Mouse (Mus musculus) E14TG2a.4 (cell line): ENCODE measurements around the gene T2.
"Not testable (repeated sequence)": the region's sequence is repeated elsewhere in the genome, so short reads cannot be mapped to it uniquely, and the experiment has no call there.

ENCODE experiments used
- H3K27me3 ChIP-seq: 2 replicates; pipeline ENCODE4 v1.6.1; 2014; ENCODE audit warnings: low read length, control low read depth; ENCODE audit not compliant: insufficient read depth
- H3K36me3 ChIP-seq: 2 replicates; pipeline ENCODE4 v1.6.1; 2014; ENCODE audit warnings: low read length, control low read depth; ENCODE audit not compliant: insufficient read depth
- H3K4me1 ChIP-seq: replicated peaks from 2 replicates; pipeline ENCODE4 v1.6.1; 2014; ENCODE audit warnings: low read depth, low read length, control low read depth
- H3K4me3 ChIP-seq: replicated peaks from 2 replicates; pipeline ENCODE4 v1.5.1; 2014; ENCODE audit warnings: mild to moderate bottlenecking, low read length
- H3K9me3 ChIP-seq: 2 replicates; pipeline ENCODE4 v1.6.1; 2014; ENCODE audit warnings: low read length, control low read depth
- CTCF ChIP-seq: conservative IDR thresholded peaks from 2 replicates; pipeline ENCODE4 v1.5.1; 2014; ENCODE audit warnings: low read length
- NANOG ChIP-seq: IDR thresholded peaks from 2 replicates; pipeline ENCODE4 v1.6.1; 2014; ENCODE audit warnings: borderline replicate concordance, low read length, mixed read lengths
- POU5F1 ChIP-seq: IDR thresholded peaks from 2 replicates; pipeline ENCODE4 v1.6.1; 2014; ENCODE audit warnings: low read length, borderline replicate concordance

Gene T2

DNA sequence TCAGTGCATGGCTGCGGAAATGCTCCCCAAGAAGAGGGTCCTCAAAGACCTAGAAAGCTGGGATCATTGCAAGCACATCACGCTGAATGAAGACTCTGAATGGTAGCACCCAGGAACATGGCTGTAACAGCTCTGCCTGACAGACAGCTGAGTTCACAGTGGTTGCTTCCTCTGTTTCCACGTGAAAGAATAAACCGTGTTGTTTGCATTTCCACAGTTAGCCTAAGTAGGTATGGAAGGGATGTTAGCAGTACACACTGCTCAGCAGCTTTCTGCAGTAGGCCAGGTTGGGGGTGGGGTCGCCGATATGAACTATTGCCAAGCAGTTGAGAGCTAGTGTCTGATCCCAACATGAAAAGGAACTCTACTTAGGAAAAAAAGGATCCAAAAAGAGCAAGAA, at the start of gene T2:
Gene T2 (plus strand): TSS at position 301 of the 400 bp plus-strand sequence.
- peaks cover 21% of the 10 kb centered on the region for H3K4me1 ChIP-seq
- 0 out of 2 replicates have a peak, but pooled peaks cover 7% of the 10 kb centered on the region for H3K9me3 ChIP-seq
- TF ChIP-seq POU5F1 (no peak), CTCF (no peak), NANOG (no peak)
- peaks cover 24% of the 10 kb centered on the region; the same call in 1 of the 2 replicates for H3K27me3 ChIP-seq
- H3K4me3 ChIP-seq: no peak within 1 kb of the TSS
- H3K36me3 ChIP-seq: no peaks in the 10 kb centered on the region

DNA sequence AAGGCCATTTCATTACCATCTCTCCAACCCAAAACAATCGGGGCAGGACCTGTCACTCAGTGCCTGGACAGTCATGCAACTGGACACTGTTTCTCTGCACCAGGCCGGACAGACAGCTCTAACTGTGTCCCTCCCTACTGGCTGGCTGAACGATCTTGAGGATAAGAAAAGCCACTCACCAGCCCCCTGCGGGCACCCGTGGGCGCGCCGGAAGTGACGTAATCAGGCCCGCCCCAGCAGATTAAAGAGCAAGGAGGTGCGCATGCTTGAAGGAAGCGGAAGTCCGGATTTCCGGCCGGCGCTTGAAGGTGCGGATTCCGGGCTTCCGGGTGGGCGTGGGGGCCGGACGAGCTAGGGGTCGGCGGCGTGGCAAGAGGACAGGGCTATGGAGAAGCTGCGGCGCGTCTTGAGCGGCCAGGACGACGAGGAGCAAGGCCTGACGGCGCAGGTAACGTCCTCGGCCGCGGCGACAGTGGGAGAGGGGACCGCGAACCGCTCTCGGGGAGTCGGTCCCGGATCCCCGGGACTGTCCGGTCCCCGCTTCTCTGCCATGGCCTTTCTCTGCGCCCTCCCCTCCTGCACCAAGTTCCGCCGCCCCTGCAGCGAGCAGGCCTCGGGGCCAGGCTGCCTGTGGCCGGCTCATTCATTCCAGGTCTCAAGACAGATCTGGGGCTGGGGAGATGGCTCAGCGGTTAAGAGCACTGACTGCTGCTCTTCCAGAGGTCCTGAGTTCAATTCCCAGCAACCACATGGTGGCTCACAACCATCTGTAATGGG, 44.8 kb upstream of the T2 start, which contains the start of gene Sft2d1:
Gene Sft2d1 (plus strand): TSS at position 265 of the 777 bp plus-strand sequence.
- H3K4me3 ChIP-seq: peak within 1 kb of the TSS; percentile 91
- peaks cover 11% of the 10 kb centered on the region for H3K27me3 ChIP-seq
- no peaks in the 10 kb centered on the region for H3K9me3 ChIP-seq
- TF ChIP-seq NANOG (no peak), POU5F1 (no peak), CTCF (no peak)
- H3K36me3 ChIP-seq: peaks cover 16% of the 10 kb centered on the region
- peaks cover 36% of the 10 kb centered on the region for H3K4me1 ChIP-seq

DNA sequence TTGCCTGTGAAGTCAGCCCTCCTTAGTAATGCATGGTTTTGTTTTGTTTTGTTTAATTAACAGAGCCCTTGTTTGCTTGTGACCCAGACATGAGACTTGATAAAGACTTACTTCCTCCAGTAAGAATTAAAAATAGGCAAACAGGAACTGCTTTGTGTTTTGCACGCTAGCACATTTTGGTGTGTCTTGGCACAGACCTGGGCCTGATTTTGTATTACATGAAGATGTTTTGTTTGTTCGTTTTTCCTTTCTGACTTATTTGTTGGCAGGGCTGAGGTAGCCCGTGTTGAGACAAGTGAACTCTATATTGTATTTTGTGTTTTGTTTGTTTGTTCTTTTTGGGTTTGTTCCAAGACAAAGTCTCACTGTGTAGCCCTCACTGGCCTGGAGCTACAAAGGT, 44.0 kb upstream of the T2 start:
- TF ChIP-seq CTCF (no peak), POU5F1 (no peak), NANOG (no peak)
- peak overlapping the region; percentile 91 for H3K4me3 ChIP-seq
- peaks cover 20% of the 10 kb centered on the region for H3K36me3 ChIP-seq
- H3K4me1 ChIP-seq: peaks cover 43% of the 10 kb centered on the region
- peaks cover 11% of the 10 kb centered on the region for H3K27me3 ChIP-seq
- no peaks in the 10 kb centered on the region for H3K9me3 ChIP-seq

DNA sequence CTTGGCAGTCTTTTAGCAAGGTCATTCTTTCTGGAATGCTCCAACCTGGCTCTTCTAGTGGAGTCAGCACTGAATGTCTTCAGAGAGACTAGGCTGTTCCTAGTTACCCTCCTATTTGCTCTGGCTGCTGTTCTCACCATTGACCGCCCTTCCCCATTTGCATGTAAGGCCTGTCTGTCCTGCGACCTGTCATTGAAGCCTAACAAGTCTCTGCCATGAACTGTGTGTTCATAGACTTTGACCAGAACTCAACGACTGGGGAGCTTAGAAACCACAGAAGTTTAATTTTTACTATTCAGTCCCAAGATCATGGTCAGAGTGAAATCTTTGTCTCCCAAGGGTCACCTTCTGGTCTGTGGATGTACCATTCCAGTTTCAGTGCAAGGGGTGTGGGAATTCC, 41.8 kb upstream of the T2 start:
- Histone ChIP-seq H3K36me3 (peaks cover 38% of the 10 kb centered on the region), H3K9me3 (no peaks in the 10 kb centered on the region), H3K4me1 (peaks cover 43% of the 10 kb centered on the region), H3K27me3 (no peaks in the 10 kb centered on the region), H3K4me3 (no peak overlapping the region)
- TF ChIP-seq CTCF (no peak), NANOG (no peak), POU5F1 (no peak)

DNA sequence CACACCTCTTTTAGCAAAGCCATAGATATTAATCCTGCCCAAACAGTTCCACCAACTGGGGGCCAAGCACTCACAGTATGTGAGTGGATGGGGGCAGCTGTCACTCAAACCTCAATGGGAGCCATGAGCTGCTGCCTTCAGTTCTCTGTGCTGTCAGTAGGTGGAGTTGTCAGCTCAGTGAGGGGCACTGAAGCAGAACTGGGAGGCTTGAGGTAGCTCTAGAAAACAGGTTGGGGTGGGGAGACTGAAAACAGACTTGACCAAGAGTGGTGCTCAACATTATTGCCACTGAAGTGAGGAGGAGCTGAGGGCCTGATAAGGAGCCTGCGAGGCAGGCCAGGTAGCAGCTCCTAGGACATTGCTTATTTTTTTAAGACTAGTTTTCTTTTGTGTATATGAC, 39.5 kb upstream of the T2 start:
- no peak overlapping the region for H3K4me3 ChIP-seq
- H3K9me3 ChIP-seq: no peaks in the 10 kb centered on the region
- H3K36me3 ChIP-seq: peaks cover 49% of the 10 kb centered on the region
- H3K27me3 ChIP-seq: no peaks in the 10 kb centered on the region
- peak; percentile 58 for TF ChIP-seq CTCF
- TF ChIP-seq POU5F1: no peak
- TF ChIP-seq NANOG: no peak
- H3K4me1 ChIP-seq: peaks cover 41% of the 10 kb centered on the region

DNA sequence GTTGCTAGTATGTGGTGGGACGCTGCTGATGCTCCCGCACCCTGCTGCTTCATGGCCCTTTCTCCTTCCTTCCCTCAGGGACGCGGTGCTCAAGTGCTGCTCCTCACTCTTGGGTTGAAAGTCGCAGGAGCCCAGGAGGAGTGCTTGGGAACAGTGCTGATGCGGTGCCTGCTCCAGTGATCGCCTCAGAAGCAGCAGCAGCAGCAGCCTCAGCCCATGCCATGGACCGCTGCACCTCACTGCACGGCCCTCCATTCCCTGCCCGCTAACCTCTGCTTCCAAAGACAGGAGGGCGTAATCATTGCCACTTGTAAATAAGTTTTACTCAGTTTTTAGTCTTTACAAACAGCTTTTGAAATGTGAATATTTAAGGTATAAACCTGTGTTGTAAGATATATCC, 28.9 kb upstream of the T2 start:
- Histone ChIP-seq H3K36me3 (peaks cover 45% of the 10 kb centered on the region), H3K4me1 (peaks cover 24% of the 10 kb centered on the region)
- not testable (repeated sequence) for H3K4me3 ChIP-seq, H3K9me3 ChIP-seq, H3K27me3 ChIP-seq

DNA sequence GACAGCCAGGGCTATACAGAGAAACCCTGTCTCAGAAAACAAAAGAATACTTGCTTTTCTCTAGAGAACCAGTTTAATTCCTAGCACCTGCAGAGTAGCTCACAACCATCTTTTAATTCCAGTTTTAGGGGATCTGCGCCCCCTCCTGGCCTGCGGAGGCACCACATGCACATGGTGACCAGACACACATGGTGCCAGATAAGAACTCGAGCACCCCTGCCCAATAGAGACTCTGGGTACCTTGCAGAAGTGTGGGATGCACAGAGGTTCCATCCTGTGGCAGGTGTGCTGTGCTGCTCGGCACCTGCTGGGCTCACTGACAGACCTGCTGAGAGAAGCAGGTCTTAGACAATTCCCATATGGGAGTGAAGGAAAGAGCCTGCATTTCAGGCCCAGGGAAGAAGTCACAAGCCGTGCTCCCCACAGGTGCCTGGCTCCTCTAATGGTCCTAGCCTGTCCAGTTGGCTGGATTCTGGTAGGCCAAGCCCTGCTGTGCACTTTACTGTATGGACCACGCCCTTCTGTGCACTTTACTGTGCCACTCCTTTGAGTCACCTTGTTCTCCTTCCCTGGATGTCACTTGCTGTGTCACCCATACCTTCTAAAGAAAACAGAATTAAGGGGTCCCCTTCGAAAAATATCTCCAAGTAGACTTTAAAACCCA, 27.1 kb upstream of the T2 start:
- Histone ChIP-seq H3K36me3 (peaks cover 29% of the 10 kb centered on the region), H3K4me3 (no peak overlapping the region), H3K27me3 (peaks cover 3% of the 10 kb centered on the region; the same call in 1 of the 2 replicates), H3K9me3 (no peaks in the 10 kb centered on the region), H3K4me1 (peaks cover 24% of the 10 kb centered on the region)
- TF ChIP-seq NANOG (no peak), CTCF (peak; percentile 89)

DNA sequence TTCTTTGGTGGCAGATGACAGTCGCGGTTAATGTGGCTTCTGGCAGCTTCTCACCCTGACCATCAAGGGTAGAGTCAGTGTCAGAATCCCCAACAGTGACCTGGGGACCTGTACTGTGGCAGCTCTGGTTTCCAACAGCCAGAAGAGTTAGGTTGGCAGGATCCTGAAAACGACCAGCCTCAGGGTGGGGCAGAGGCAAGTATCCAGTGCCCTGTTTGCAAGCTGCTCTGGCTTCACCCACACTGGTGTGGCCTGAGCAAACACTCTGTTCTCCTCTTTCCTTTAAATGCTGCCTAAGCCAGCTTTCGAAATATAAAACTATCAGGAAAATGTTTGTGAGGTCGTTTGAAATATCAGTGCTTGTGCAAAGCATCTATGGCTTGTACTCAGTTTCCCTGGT, 25.2 kb upstream of the T2 start:
- no peaks in the 10 kb centered on the region for H3K9me3 ChIP-seq
- no peak for TF ChIP-seq POU5F1
- no peak for TF ChIP-seq NANOG
- TF ChIP-seq CTCF: no peak
- peaks cover 12% of the 10 kb centered on the region; the same call in 1 of the 2 replicates for H3K36me3 ChIP-seq
- peaks cover 19% of the 10 kb centered on the region for H3K4me1 ChIP-seq
- H3K27me3 ChIP-seq: peaks cover 3% of the 10 kb centered on the region; the same call in 1 of the 2 replicates
- H3K4me3 ChIP-seq: no peak overlapping the region

DNA sequence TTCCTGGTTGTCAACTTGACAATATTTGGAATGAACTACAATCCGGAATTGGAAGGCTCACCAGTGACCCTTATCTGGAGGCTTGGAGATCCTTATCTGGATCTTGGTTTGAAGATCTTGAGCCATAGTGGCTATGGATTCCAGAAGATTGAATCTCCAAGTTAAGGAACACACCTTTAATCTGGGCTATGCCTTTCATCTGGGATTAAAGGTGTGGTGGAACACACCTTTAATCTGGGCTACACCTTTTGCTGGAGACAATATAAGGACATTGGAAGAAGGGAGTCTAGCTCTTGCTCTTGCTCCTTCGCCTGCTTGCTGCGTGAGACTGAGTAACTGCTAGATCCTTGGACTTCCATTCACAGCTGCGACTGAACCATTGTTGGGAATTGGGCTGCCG, 18.6 kb upstream of the T2 start, which contains the start of gene Prr18:
Gene Prr18 (plus strand): TSS at position 301 of the 400 bp plus-strand sequence.
- H3K36me3 ChIP-seq, H3K9me3 ChIP-seq, H3K4me3 ChIP-seq: not testable (repeated sequence)
- H3K27me3 ChIP-seq: peaks cover 42% of the 10 kb centered on the region
- peaks cover 19% of the 10 kb centered on the region for H3K4me1 ChIP-seq
